Mouse (Mus musculus): ENCODE results near the gene Cables2. TPM values are rescaled to one million over a fixed set of nuclear protein-coding genes. Genes with fewer than 3 reads are reported as not detected.
"Not testable (repeated sequence)": the region's sequence is repeated elsewhere in the genome, so short reads cannot be mapped to it uniquely, and the experiment has no call there.

Gene Cables2
- polyA plus RNA-seq, 1 experiment from 2014 or later = 33.3 TPM

DNA sequence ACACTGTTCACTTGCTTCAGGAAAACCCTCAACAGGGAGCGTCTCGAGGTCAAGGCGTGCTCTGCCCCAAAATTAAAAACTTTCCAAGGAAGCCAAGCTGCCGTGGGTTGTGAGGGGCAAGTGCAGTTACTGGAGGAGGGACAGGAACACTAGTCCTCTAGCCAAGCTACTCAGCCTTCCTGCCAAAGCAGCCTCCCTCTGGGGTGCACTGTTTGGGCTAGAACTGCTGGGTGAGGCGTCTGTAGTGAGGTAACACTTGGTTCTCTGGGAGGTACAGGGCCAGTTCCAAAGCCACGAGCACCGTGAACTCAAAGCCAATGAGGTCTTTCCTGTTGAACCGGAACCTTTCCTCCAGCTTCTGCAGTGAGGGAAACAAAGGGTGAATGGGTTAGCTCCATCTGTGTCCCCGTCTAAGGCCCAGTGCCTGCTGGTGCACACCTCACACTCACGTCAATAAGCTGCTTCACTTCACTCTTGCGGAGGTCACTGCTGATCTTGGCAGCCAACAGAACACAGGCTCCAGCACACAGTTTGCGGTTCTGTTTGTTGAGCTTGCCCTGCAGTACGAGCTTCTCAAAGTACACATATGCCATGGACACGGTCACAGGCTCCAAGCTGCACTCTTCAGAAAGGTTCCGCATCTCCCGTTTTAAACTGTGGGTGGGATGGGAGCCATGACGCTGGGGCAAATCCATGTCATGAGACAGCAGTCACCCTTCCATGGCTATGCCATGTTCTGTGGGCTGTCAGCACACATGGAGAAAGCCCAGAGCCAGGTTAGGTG lies 13.3 kb downstream of the Cables2 start:
- H3K9me3 ChIP-seq (ENCODE audit: control insufficient read depth, low read length); H3K9ac ChIP-seq (replicated peaks; ENCODE audit: low read depth, low read length); H3K4me2 ChIP-seq (ENCODE audit: low read depth, low read length); H3K27me3 ChIP-seq (ENCODE audit: control insufficient read depth, insufficient read depth, low read length); H3K27ac ChIP-seq (ENCODE audit: low read depth, low read length); ATAC-seq (ENCODE audit: low read depth); H3K4me3 ChIP-seq (ENCODE audit: low read depth, low read length): not testable (repeated sequence)
- WGBS = 77% methylated on average over 17 of the region's 17 CpGs
- H3K4me1 ChIP-seq (ENCODE audit: control insufficient read depth, insufficient read depth, low read length) = peaks cover 17% of the 10 kb centered on the region
- H3K36me3 ChIP-seq (ENCODE audit: control insufficient read depth, insufficient read depth, low read length) = peaks cover 41% of the 10 kb centered on the region

DNA sequence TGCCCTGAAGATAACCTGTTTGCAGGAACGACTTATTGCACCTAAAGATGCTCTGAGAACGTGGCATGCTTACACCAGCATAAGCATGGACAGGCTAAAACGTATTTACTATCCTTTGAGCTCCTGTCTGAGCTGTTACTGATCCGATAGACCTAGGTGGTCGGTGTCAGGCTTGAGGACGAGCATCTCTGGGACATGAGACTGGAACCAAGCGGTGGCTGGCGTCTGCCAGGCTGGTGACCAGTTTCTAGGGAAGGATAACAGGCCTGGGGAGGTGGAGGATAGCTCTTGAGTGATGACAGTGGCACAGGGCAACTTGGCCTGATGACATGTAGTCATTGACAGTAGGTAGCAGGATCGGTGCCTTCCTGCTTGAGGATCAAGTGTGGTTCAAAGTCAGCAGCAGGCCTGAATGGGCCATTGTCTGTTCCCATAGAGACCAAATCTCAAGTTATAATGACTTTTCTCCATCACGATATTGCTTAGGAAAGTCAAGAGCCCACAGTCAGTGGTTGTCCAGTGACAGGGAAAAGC lies 14.3 kb downstream of the Cables2 start:
- Histone ChIP-seq H3K36me3 (ENCODE audit: control insufficient read depth, insufficient read depth, low read length) (peaks cover 41% of the 10 kb centered on the region), H3K4me1 (ENCODE audit: control insufficient read depth, insufficient read depth, low read length) (peaks cover 17% of the 10 kb centered on the region)
- H3K4me3 ChIP-seq (ENCODE audit: low read depth, low read length); ATAC-seq (ENCODE audit: low read depth); H3K9ac ChIP-seq (replicated peaks; ENCODE audit: low read depth, low read length); H3K27me3 ChIP-seq (ENCODE audit: control insufficient read depth, insufficient read depth, low read length); H3K27ac ChIP-seq (ENCODE audit: low read depth, low read length); H3K9me3 ChIP-seq (ENCODE audit: control insufficient read depth, low read length); H3K4me2 ChIP-seq (ENCODE audit: low read depth, low read length): not testable (repeated sequence)
- WGBS = 86% methylated on average over 10 of the region's 10 CpGs

DNA sequence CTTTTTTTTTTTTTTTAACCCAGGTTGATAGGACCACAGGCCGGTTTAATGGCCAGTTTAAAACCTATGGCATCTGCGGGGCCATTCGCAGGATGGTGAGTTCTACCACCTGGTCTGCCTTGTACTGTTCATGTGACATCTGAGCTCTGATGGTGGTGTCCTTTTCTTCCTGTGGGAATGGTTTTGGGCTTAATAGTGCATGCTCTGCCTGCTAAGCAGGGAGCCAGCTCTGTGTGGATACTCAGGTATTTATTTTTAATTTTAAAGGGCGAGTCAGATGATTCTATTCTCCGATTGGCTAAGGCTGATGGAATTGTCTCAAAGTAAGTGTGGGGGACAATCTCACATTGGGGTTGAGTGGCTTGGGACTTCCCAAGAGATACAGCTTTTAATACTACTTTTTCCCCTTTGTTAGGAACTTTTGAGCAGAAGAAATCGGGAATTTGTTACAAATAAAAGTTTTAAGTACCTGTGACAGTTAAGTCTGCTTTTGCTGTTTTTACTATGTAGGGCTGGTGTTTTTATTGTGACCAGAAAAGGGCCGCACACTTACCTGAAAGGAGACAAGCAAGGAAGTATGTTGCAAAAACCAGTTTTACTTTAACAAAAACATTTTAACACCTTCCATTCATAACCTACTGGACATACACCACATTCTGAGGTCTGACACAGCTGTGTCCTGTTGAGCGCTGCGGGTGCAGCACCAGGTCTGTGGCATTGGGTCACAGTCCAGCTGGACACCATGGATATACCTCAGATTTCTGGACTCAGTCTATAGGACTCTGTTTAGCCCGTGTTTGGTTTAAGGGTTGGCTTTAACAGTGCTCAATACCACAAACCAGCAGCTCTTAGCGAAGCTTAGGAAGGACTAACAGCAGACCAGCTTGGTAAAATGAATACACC lies 15.1 kb downstream of the Cables2 start:
- ATAC-seq (ENCODE audit: low read depth) = no peak
- Histone ChIP-seq H3K27me3 (ENCODE audit: control insufficient read depth, insufficient read depth, low read length) (no peaks in the 10 kb centered on the region), H3K27ac (ENCODE audit: low read depth, low read length) (peak overlapping the region; percentile 81), H3K9ac (replicated peaks; ENCODE audit: low read depth, low read length) (peak overlapping the region; percentile 79), H3K9me3 (ENCODE audit: control insufficient read depth, low read length) (no peaks in the 10 kb centered on the region), H3K36me3 (ENCODE audit: control insufficient read depth, insufficient read depth, low read length) (peaks cover 35% of the 10 kb centered on the region), H3K4me2 (ENCODE audit: low read depth, low read length) (peak overlapping the region; percentile 93), H3K4me3 (ENCODE audit: low read depth, low read length) (peak overlapping the region; percentile 78), H3K4me1 (ENCODE audit: control insufficient read depth, insufficient read depth, low read length) (peaks cover 17% of the 10 kb centered on the region)
- 54% methylated on average over 11 of the region's 11 CpGs for WGBS

DNA sequence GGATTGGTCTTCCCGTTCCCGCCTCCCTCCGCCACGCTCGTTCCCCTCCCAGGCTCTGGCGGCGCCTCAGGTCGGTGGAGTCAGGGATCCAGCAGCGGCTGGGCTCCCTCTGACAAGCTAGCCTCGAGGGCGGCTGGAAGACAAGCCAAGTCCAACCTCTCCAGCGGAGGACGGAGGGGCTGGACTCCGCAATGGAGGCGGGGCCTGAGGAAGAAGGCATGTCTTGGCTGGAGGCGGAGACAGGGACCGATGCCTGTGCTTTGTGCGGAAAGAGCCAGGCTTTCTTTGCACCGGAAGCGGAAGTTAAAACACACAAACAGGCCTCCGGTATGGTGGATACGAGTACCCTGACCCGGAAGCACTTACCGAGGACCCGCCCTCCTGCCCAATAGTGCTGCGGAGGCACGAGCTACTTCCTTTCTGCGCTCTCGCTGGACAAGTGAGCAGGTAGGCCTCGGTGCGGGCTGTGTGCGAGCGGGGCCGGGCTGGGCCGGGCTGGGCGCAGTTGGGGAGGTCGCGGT lies 16.2 kb downstream of the Cables2 start, which contains the start of gene Rps21:
Gene Rps21, plus strand, starts transcription at position 377 of the 521 bp plus-strand sequence.
- Histone ChIP-seq H3K27ac (ENCODE audit: low read depth, low read length) (peak within 1 kb of the TSS; percentile 94), H3K4me3 (ENCODE audit: low read depth, low read length) (peak within 1 kb of the TSS; percentile 78), H3K4me1 (ENCODE audit: control insufficient read depth, insufficient read depth, low read length) (peaks cover 17% of the 10 kb centered on the region), H3K9me3 (ENCODE audit: control insufficient read depth, low read length) (no peaks in the 10 kb centered on the region), H3K9ac (replicated peaks; ENCODE audit: low read depth, low read length) (peak within 1 kb of the TSS; percentile 80), H3K27me3 (ENCODE audit: control insufficient read depth, insufficient read depth, low read length) (no peaks in the 10 kb centered on the region), H3K36me3 (ENCODE audit: control insufficient read depth, insufficient read depth, low read length) (peaks cover 26% of the 10 kb centered on the region), H3K4me2 (ENCODE audit: low read depth, low read length) (peak within 1 kb of the TSS; percentile 93)
- WGBS = under 1% methylated on average over 36 of the region's 38 CpGs
- ATAC-seq (ENCODE audit: low read depth) = peak; percentile 97

GRCm38 (mm10) chr2:180256296-180257000 lies 16.8 kb downstream of the Cables2 start:
- Histone ChIP-seq H3K4me1 (ENCODE audit: control insufficient read depth, insufficient read depth, low read length) (peaks cover 17% of the 10 kb centered on the region), H3K4me3 (ENCODE audit: low read depth, low read length) (peak overlapping the region; percentile 78), H3K27ac (ENCODE audit: low read depth, low read length) (peak overlapping the region; percentile 94), H3K4me2 (ENCODE audit: low read depth, low read length) (peak overlapping the region; percentile 74), H3K9ac (replicated peaks; ENCODE audit: low read depth, low read length) (peak overlapping the region; percentile 80), H3K9me3 (ENCODE audit: control insufficient read depth, low read length) (no peaks in the 10 kb centered on the region), H3K27me3 (ENCODE audit: control insufficient read depth, insufficient read depth, low read length) (no peaks in the 10 kb centered on the region), H3K36me3 (ENCODE audit: control insufficient read depth, insufficient read depth, low read length) (peaks cover 22% of the 10 kb centered on the region)
- ATAC-seq (ENCODE audit: low read depth) = peak; percentile 64
- 25% methylated on average over 26 of the region's 26 CpGs for WGBS

DNA sequence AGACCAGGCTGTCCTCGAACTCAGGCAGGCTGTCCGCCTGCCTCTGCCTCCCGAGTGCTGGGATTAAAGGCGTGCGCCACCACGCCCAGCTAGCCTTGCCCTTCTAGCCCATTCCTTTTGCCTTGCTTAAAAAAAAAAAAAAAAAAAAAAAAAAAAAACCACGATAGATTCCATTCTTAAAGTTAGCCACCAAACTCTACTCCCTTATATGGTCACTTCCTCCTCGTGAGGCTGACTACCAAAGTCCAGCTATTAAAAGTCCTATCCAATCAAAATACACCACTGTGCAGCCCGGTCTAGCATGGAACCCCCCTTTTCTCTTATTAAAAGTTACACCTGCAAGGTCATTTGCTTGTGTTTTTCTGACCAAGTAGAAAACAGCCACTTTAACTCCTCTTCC lies 17.6 kb downstream of the Cables2 start:
- WGBS = 95% methylated on average over 9 of the region's 9 CpGs
- H3K9ac ChIP-seq (replicated peaks; ENCODE audit: low read depth, low read length) = no peak overlapping the region
- no peak for ATAC-seq (ENCODE audit: low read depth)
- no peaks in the 10 kb centered on the region for H3K27me3 ChIP-seq (ENCODE audit: control insufficient read depth, insufficient read depth, low read length)
- H3K4me1 ChIP-seq (ENCODE audit: control insufficient read depth, insufficient read depth, low read length) = peaks cover 17% of the 10 kb centered on the region
- H3K4me2 ChIP-seq (ENCODE audit: low read depth, low read length) = peak overlapping the region; percentile 74; the same call in 1 of the 2 replicates
- H3K27ac ChIP-seq (ENCODE audit: low read depth, low read length) = no peak overlapping the region
- H3K9me3 ChIP-seq (ENCODE audit: control insufficient read depth, low read length) = no peaks in the 10 kb centered on the region
- H3K36me3 ChIP-seq (ENCODE audit: control insufficient read depth, insufficient read depth, low read length) = peaks cover 14% of the 10 kb centered on the region
- peak overlapping the region; percentile 78; the same call in 1 of the 2 replicates for H3K4me3 ChIP-seq (ENCODE audit: low read depth, low read length)

- H3K4me2 ChIP-seq (ENCODE audit: low read depth, low read length) = no peak overlapping the region
- peaks cover 9% of the 10 kb centered on the region; the same call in 1 of the 2 replicates for H3K36me3 ChIP-seq (ENCODE audit: control insufficient read depth, insufficient read depth, low read length)
- no peak for ATAC-seq (ENCODE audit: low read depth)
- WGBS = 92% methylated on average over 5 of the region's 5 CpGs
- no peak overlapping the region for H3K9ac ChIP-seq (replicated peaks; ENCODE audit: low read depth, low read length)
- no peak overlapping the region for H3K27ac ChIP-seq (ENCODE audit: low read depth, low read length)
- no peaks in the 10 kb centered on the region for H3K9me3 ChIP-seq (ENCODE audit: control insufficient read depth, low read length)
- H3K4me3 ChIP-seq (ENCODE audit: low read depth, low read length) = no peak overlapping the region
- H3K27me3 ChIP-seq (ENCODE audit: control insufficient read depth, insufficient read depth, low read length) = no peaks in the 10 kb centered on the region
- H3K4me1 ChIP-seq (ENCODE audit: control insufficient read depth, insufficient read depth, low read length) = peaks cover 17% of the 10 kb centered on the region
These were observed 18.7 kb downstream of the Cables2 start for GRCm38 (mm10) chr2:180254436-180255209.

DNA sequence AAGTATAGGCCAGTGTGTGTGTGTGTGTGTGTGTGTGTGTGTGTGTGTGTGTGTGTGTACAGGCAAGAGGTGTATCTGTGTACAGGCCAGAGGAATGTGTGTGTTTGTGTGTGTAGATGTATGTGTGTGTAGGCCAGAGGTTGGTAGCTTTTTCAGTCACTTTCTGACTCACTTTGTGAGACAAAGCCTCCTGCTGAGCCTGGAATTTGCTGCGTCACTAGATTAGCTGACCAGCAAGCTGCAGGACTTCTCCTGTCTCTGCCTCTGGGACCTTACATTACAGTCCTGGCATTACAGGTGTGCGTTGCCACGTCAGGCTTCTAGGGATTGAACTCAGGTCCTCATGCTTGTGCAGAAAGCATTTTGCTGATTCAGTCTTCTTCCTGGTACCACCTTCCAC lies 21.5 kb downstream of the Cables2 start:
- H3K27ac ChIP-seq (ENCODE audit: low read depth, low read length) = no peak overlapping the region
- H3K27me3 ChIP-seq (ENCODE audit: control insufficient read depth, insufficient read depth, low read length) = no peaks in the 10 kb centered on the region
- WGBS = 59% methylated on average over 3 of the region's 3 CpGs
- H3K4me1 ChIP-seq (ENCODE audit: control insufficient read depth, insufficient read depth, low read length) = peaks cover 8% of the 10 kb centered on the region
- H3K9me3 ChIP-seq (ENCODE audit: control insufficient read depth, low read length) = no peaks in the 10 kb centered on the region
- no peak overlapping the region for H3K4me3 ChIP-seq (ENCODE audit: low read depth, low read length)
- no peak for ATAC-seq (ENCODE audit: low read depth)
- no peak overlapping the region for H3K4me2 ChIP-seq (ENCODE audit: low read depth, low read length)
- H3K36me3 ChIP-seq (ENCODE audit: control insufficient read depth, insufficient read depth, low read length) = no peaks in the 10 kb centered on the region
- H3K9ac ChIP-seq (replicated peaks; ENCODE audit: low read depth, low read length) = no peak overlapping the region

Measured in neural tube, embryonic 14.5 days (tissue).